Mouse (Mus musculus) lung, adult 2 months (tissue): ENCODE measurements at regions not wholly inside any gene's neighbourhood (a gene's known extent, or its start where the extent isn't known, plus 50 kb on each side); places are given as distances from the start of the nearest gene placed in this dataset.

ENCODE experiments used
- DNase-seq: peaks from one replicate; pipeline ENCODE4 v3.0.0; 2022
- H3K4me1 ChIP-seq: fragments of 200-500 bp; 2 replicates; pipeline ENCODE4 v1.6.1; 2011; ENCODE audit warnings: low read length; ENCODE audit not compliant: control insufficient read depth, insufficient read depth
- H3K4me3 ChIP-seq: fragments of 200-500 bp; replicated peaks from 2 replicates; pipeline ENCODE3; 2011; ENCODE audit warnings: low read depth, mild to moderate bottlenecking, control low read depth, low read length; ENCODE audit errors: extremely low read depth
- CTCF ChIP-seq: fragments of 200-500 bp; IDR thresholded peaks from 2 replicates; pipeline ENCODE4 v1.5.1; 2011; ENCODE audit warnings: mild to moderate bottlenecking, low read length, control low read depth; ENCODE audit not compliant: insufficient read depth
- POLR2A ChIP-seq: fragments of 200-500 bp; IDR thresholded peaks from 2 replicates; pipeline ENCODE4 v1.6.1; 2011; ENCODE audit warnings: low read depth, mild to moderate bottlenecking, control low read depth, low read length, borderline replicate concordance; ENCODE audit errors: extremely low read depth
- WGBS: fragments of 180-500 bp; shearing (Covaris S2); methylation state at CpG from one replicate; pipeline ENCODE4 v1.1.7; 2018; 5-methylcytosine and 5-hydroxymethylcytosine counted together

GRCm38 (mm10) chr10:119063209-119063699 is 176.6 kb downstream of the Cand1 start:
- Histone ChIP-seq H3K4me3 (no peak overlapping the region), H3K4me1 (peaks cover 6% of the 10 kb centered on the region; the same call in 1 of the 2 replicates)
- TF ChIP-seq POLR2A (no peak), CTCF (no peak)
- no peak for DNase-seq
- WGBS: 44% methylated on average over 14 of the region's 14 CpGs

GRCm38 (mm10) chr10:119061958-119062599 is 177.8 kb downstream of the Cand1 start:
- no peak for DNase-seq
- H3K4me1 ChIP-seq: peaks cover 6% of the 10 kb centered on the region; the same call in 1 of the 2 replicates
- no peak for TF ChIP-seq CTCF
- no peak for TF ChIP-seq POLR2A
- no peak overlapping the region for H3K4me3 ChIP-seq
- WGBS: 84% methylated on average over 13 of the region's 13 CpGs

- Histone ChIP-seq H3K4me3 (no peak overlapping the region), H3K4me1 (peaks cover 6% of the 10 kb centered on the region; the same call in 1 of the 2 replicates)
- no peak for DNase-seq
- 86% methylated on average over 8 of the region's 8 CpGs for WGBS
- TF ChIP-seq CTCF (no peak), POLR2A (no peak)
Measured at GRCm38 (mm10) chr10:119061349-119061850, 178.5 kb downstream of the Cand1 start.

GRCm38 (mm10) chr10:119058493-119059020 is 181.3 kb downstream of the Cand1 start:
- peaks cover 6% of the 10 kb centered on the region; the same call in 1 of the 2 replicates for H3K4me1 ChIP-seq
- no peak overlapping the region for H3K4me3 ChIP-seq
- 57% methylated on average over 10 of the region's 10 CpGs for WGBS
- no peak for DNase-seq
- no peak for TF ChIP-seq POLR2A

- WGBS: 39% methylated on average over 13 of the region's 13 CpGs
- H3K4me3 ChIP-seq: no peak overlapping the region
- peaks cover 9% of the 10 kb centered on the region for H3K4me1 ChIP-seq
- peak; percentile 64 for DNase-seq
- TF ChIP-seq CTCF (no peak), POLR2A (no peak)
Measured at GRCm38 (mm10) chr10:119055199-119055785, 184.6 kb downstream of the Cand1 start.

- WGBS: 71% methylated on average over 22 of the region's 22 CpGs
- Histone ChIP-seq H3K4me3 (no peak overlapping the region), H3K4me1 (peaks cover 9% of the 10 kb centered on the region)
- DNase-seq: no peak
- no peak for TF ChIP-seq POLR2A
- TF ChIP-seq CTCF: no peak
Measured at GRCm38 (mm10) chr10:119054191-119055175, 184.5 kb upstream of the Dyrk2 start.

GRCm38 (mm10) chr10:119052441-119053041 is 182.5 kb upstream of the Dyrk2 start:
- no peak for TF ChIP-seq POLR2A
- no peak for TF ChIP-seq CTCF
- 19% methylated on average over 1 of the region's 1 CpGs for WGBS
- H3K4me1 ChIP-seq: peaks cover 9% of the 10 kb centered on the region
- H3K4me3 ChIP-seq: no peak overlapping the region
- DNase-seq: no peak

- Histone ChIP-seq H3K4me1 (peaks cover 9% of the 10 kb centered on the region), H3K4me3 (no peak overlapping the region)
- 53% methylated on average over 2 of the region's 2 CpGs for WGBS
- TF ChIP-seq CTCF (no peak), POLR2A (no peak)
- no peak for DNase-seq
Measured at GRCm38 (mm10) chr10:119051598-119051997, 181.6 kb upstream of the Dyrk2 start.
